Mouse (Mus musculus) neural tube, embryonic 11.5 days (tissue): ENCODE data around the gene Mrps7. TPM values are rescaled to one million over a fixed set of nuclear protein-coding genes. Genes with fewer than 3 reads are reported as not detected.

Experiments used
- ATAC-seq: fragments of 200-750 bp; cut with Nextera tagmentation; 2 replicates; pipeline ENCODE4 v1.8.0; 2017; ENCODE audit warnings: moderate number of reproducible peaks, mild to moderate bottlenecking, moderate TSS enrichment, moderate library complexity; ENCODE audit not compliant: insufficient read depth, low FRiP score, low TSS enrichment
- DNase-seq: peaks from one replicate; pipeline ENCODE4 v3.0.0-alpha.2; 2015; ENCODE audit warnings: low spot score
- H3K27ac ChIP-seq: fragments of 300-500 bp; sonication (generic); 2 replicates; pipeline ENCODE4 v1.5.1; 2014; ENCODE audit warnings: low read depth, mild to moderate bottlenecking, low read length
- H3K27me3 ChIP-seq: fragments of 300-500 bp; sonication (generic); 2 replicates; pipeline ENCODE4 v1.6.1; 2014; ENCODE audit warnings: mild to moderate bottlenecking, low read length, mixed read lengths; ENCODE audit not compliant: control insufficient read depth, insufficient read depth
- H3K36me3 ChIP-seq: fragments of 300-500 bp; sonication (generic); 2 replicates; pipeline ENCODE4 v1.6.1; 2014; ENCODE audit warnings: mild to moderate bottlenecking, low read length, moderate library complexity, mixed read lengths; ENCODE audit not compliant: control insufficient read depth, insufficient read depth
- H3K4me1 ChIP-seq: fragments of 300-500 bp; sonication (generic); 2 replicates; pipeline ENCODE4 v1.6.1; 2014; ENCODE audit warnings: low read length, mixed read lengths; ENCODE audit not compliant: control insufficient read depth, insufficient read depth
- H3K4me2 ChIP-seq: fragments of 300-500 bp; sonication (generic); 2 replicates; pipeline ENCODE4 v1.6.1; 2014; ENCODE audit warnings: low read depth, mild to moderate bottlenecking, moderate library complexity
- H3K4me3 ChIP-seq: fragments of 300-500 bp; sonication (generic); 2 replicates; pipeline ENCODE4 v1.5.1; 2014; ENCODE audit warnings: low read depth, low read length
- H3K9ac ChIP-seq: fragments of 300-500 bp; sonication (generic); 2 replicates; pipeline ENCODE4 v1.6.1; 2014; ENCODE audit warnings: mild to moderate bottlenecking, low read length
- H3K9me3 ChIP-seq: fragments of 300-500 bp; sonication (generic); 2 replicates; pipeline ENCODE4 v1.6.1; 2016; ENCODE audit warnings: low read length; ENCODE audit not compliant: control insufficient read depth
- WGBS: fragments of 180-500 bp; shearing (Covaris S2); extraction: QIAGEN DNeasy Blood & Tissue Kit; methylation state at CpG from one replicate; pipeline ENCODE4 v1.1.7; 2014; 5-methylcytosine and 5-hydroxymethylcytosine counted together
- polyA plus RNA-seq: library from polyadenylated mRNA; unstranded; fragments of >200 nt; fragmentation: Nextera tagmentation; extraction: Ambion mirVana; gene quantifications from 2 replicates; pipeline ENCODE4 v1.2.1, GENCODE M21; 2014

Gene Mrps7
- polyA plus RNA-seq, 1 experiment from 2014 or later: 95.5 TPM

DNA sequence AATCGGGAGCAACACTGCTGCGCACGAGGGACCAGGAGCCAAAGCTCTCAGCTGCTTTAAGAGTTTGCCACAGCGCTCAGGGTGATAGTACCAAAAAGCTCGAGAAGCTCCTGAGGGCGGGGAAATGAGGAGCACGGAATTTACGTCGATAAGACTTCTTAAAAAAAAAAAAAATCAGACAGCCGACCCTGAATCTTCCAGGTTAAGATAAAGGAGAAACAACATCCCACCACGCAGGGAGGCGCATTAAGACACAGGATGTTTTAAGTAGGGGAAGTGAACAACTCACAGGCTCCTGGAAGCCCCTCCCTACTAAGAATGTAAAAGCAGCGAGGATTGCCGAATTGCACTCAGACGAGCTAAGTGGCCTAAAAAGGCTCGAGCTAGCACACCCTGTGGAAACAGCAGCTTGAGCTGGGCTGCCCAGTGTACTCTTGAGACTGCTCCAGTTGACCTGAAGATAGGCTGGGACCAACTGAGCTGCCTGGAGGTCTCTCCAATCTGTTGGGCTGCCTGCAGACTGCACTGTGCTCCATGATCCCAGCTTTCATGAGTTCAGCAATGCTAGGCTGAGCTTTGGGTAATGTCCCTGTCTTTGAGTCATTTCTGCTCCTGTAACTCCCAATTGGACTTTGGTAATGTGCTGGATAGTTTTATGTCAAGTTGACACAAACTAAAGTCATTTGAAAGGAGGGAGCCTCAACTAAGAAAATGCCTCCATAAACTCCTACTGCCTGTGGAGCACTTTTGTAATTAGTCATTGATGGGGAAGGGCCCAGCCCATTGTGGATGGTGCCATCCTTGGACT is 9.6 kb downstream of the Mrps7 start:
- peak; percentile 13 for DNase-seq
- Histone ChIP-seq H3K4me3 (peak overlapping the region; percentile 58), H3K27me3 (no peaks in the 10 kb centered on the region), H3K9me3 (no peaks in the 10 kb centered on the region), H3K4me1 (no peaks in the 10 kb centered on the region; the same call in 1 of the 2 replicates), H3K36me3 (no peaks in the 10 kb centered on the region; the same call in 1 of the 2 replicates), H3K27ac (no peak overlapping the region), H3K4me2 (peak overlapping the region; percentile 91), H3K9ac (peak overlapping the region; percentile 67; the same call in 1 of the 2 replicates)
- 0% methylated on average over 16 of the region's 16 CpGs for WGBS
- no peak for ATAC-seq

DNA sequence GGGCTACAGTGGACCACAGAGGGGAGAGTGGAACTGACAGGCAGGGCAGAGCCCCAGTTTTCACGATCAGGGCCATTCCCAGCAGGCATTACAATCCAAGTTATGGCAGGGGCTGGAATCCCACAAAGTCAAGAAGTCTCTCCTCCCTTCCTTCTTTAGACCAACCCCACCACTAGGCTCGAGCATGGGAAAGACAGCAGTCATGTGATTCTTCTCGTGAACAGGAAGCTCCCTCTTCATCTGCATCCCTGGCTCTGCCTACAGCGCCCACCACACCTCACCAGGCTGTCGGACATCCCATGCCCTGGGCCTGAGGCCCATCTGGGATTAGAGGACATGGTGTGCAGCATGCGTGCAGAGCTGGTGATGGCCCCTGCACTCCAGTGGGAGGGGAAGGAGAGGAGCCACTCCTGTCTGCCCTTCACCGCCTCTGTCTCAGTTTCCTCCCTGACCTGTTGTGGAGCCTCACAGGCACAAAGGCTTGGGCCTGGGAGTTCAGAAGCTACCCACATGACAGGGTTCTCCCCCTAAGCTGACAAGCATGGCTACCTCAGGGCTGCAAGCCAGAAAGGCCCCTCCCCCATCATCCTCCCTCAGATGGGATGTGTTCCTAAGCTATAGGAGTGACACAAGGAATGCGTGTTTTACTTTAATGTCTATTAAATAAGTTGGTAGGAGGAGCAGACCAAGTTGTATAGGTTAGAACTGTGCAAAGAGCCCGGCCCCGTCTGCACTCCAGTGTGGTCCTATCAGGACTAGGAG is 10.8 kb downstream of the Mrps7 start:
- WGBS: 85% methylated on average over 10 of the region's 10 CpGs
- DNase-seq (no peak), ATAC-seq (no peak)
- no peak overlapping the region for H3K4me2 ChIP-seq
- no peaks in the 10 kb centered on the region; the same call in 1 of the 2 replicates for H3K4me1 ChIP-seq
- no peak overlapping the region for H3K27ac ChIP-seq
- H3K4me3 ChIP-seq: no peak overlapping the region
- H3K27me3 ChIP-seq: no peaks in the 10 kb centered on the region
- no peak overlapping the region for H3K9ac ChIP-seq
- no peaks in the 10 kb centered on the region; the same call in 1 of the 2 replicates for H3K36me3 ChIP-seq
- H3K9me3 ChIP-seq: no peaks in the 10 kb centered on the region

DNA sequence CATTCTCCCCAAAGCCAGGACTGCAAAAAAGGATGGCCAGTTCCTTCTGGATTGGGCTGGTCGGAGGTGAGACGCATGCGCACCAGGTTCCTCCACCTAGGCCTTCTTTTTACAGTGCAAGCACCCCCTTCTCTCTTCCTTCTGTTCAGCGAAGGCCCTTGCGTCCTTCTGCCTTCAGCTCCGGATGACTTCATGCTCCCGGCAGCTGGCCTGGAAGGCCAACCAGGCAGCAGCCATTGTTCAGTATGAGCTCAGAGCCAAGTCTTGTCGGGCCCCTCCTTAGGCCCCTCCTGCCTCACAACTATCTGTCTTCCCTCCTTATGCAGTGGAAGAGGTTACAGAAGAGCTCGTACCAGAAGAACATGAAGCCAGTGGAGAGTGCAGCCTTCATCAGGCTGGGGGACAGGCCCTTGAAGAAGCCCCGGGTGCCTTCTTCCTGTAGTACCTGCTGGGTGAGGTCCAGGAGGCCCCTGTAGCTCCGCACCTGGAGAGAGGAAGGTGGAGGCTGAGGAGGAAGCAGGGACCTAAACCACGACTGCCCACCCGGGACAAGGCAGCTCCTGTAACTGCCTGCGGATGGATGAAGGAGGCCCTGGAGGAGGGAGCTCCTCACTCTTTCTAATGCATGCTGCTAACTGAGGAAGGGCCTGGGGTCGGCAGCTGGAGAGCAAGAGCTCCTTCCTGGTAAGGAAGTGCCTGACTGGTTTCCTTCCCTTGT is 11.5 kb downstream of the Mrps7 start:
- H3K4me3 ChIP-seq: no peak overlapping the region
- H3K36me3 ChIP-seq: no peaks in the 10 kb centered on the region; the same call in 1 of the 2 replicates
- ATAC-seq (no peak), DNase-seq (no peak)
- H3K9ac ChIP-seq: no peak overlapping the region
- no peaks in the 10 kb centered on the region for H3K27me3 ChIP-seq
- 87% methylated on average over 15 of the region's 15 CpGs for WGBS
- H3K27ac ChIP-seq: no peak overlapping the region
- H3K4me1 ChIP-seq: no peaks in the 10 kb centered on the region; the same call in 1 of the 2 replicates
- no peak overlapping the region for H3K4me2 ChIP-seq
- H3K9me3 ChIP-seq: no peaks in the 10 kb centered on the region

DNA sequence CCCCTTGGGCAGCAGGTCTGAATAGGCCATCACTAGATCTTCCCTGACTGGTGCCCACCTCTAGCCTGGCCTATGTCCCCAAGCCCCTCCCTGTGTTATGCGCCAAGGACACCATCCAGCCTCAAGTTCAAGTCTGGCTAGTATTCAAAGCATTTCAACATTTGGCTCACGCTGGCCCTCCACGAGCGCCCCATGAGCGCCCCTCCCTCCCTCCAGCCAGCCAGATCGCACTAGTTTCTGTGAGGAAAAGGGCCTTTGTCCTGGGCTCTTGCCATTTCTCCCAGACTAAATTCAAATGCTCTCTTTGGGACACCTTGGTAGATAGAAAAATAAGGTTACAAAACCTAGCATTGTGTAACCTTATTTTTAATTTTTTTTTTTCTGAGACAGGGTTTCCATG is 12.2 kb downstream of the Mrps7 start:
- Histone ChIP-seq H3K27ac (no peak overlapping the region), H3K36me3 (no peaks in the 10 kb centered on the region; the same call in 1 of the 2 replicates), H3K4me3 (no peak overlapping the region), H3K9ac (no peak overlapping the region), H3K27me3 (no peaks in the 10 kb centered on the region), H3K4me1 (no peaks in the 10 kb centered on the region; the same call in 1 of the 2 replicates), H3K9me3 (no peaks in the 10 kb centered on the region), H3K4me2 (no peak overlapping the region)
- DNase-seq: no peak
- no peak for ATAC-seq
- 89% methylated on average over 6 of the region's 6 CpGs for WGBS

DNA sequence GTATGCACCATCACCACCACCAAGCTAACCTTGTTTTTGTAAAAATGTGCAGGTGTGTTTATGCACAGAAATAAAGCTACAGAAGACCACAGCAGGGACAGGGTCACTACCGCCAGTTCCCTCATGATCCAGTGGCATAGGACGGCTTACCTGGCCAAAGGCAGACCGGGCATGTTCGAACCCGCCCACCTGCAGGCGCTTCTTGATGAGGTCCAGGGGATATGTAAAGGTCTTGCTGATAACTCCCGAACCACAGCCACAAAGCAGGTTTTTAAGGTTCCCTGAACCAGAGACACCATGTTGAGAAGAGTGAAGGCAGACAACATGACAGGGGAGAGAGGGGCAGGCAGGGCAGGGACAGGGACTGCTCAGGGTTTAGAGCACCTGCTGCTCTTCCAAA is 12.6 kb downstream of the Mrps7 start:
- 90% methylated on average over 7 of the region's 7 CpGs for WGBS
- H3K27ac ChIP-seq: no peak overlapping the region
- no peak for ATAC-seq

DNA sequence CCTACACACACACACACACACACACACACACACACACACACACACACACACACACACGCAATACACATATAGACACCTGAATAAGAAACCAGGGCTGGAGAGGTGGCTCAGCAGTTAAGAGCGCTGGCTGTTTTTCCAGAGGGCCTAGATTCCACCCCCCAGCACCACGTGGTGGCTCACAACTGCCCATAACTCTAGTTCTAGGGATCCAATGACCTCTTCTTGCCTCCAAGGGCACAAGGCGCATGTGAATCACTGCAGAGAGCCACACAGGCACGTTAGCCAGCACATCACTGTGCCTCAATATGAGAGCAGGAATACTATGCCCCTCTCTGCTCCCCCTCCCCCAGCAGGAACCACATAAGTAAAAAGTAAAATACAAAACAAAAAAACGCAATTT is 13.2 kb downstream of the Mrps7 start:
- H3K9ac ChIP-seq: no peak overlapping the region
- no peaks in the 10 kb centered on the region for H3K9me3 ChIP-seq
- DNase-seq (no peak), ATAC-seq (no peak)
- no peaks in the 10 kb centered on the region; the same call in 1 of the 2 replicates for H3K36me3 ChIP-seq
- 79% methylated on average over 6 of the region's 6 CpGs for WGBS
- H3K27me3 ChIP-seq: no peaks in the 10 kb centered on the region
- H3K27ac ChIP-seq: no peak overlapping the region
- no peak overlapping the region for H3K4me2 ChIP-seq
- H3K4me1 ChIP-seq: no peaks in the 10 kb centered on the region; the same call in 1 of the 2 replicates
- H3K4me3 ChIP-seq: no peak overlapping the region

More for the DNA sequence above, 12.6 kb downstream of the Mrps7 start:
- H3K36me3 ChIP-seq: no peaks in the 10 kb centered on the region; the same call in 1 of the 2 replicates
- no peak overlapping the region for H3K4me3 ChIP-seq
- H3K9me3 ChIP-seq: no peaks in the 10 kb centered on the region
- no peak overlapping the region for H3K9ac ChIP-seq
- no peak for DNase-seq
- H3K4me1 ChIP-seq: no peaks in the 10 kb centered on the region; the same call in 1 of the 2 replicates
- no peak overlapping the region for H3K4me2 ChIP-seq
- no peaks in the 10 kb centered on the region for H3K27me3 ChIP-seq

GRCm38 (mm10) chr11:115618001-115618400 is 14.3 kb downstream of the Mrps7 start:
- H3K27me3 ChIP-seq: no peaks in the 10 kb centered on the region
- H3K4me1 ChIP-seq: no peaks in the 10 kb centered on the region
- no peak overlapping the region for H3K9ac ChIP-seq
- no peak for DNase-seq
- WGBS: 91% methylated on average over 2 of the region's 2 CpGs
- H3K9me3 ChIP-seq: no peaks in the 10 kb centered on the region
- no peak overlapping the region for H3K4me2 ChIP-seq
- peaks cover 2% of the 10 kb centered on the region; the same call in 1 of the 2 replicates for H3K36me3 ChIP-seq
- no peak overlapping the region for H3K4me3 ChIP-seq
- ATAC-seq: no peak
- no peak overlapping the region for H3K27ac ChIP-seq

DNA sequence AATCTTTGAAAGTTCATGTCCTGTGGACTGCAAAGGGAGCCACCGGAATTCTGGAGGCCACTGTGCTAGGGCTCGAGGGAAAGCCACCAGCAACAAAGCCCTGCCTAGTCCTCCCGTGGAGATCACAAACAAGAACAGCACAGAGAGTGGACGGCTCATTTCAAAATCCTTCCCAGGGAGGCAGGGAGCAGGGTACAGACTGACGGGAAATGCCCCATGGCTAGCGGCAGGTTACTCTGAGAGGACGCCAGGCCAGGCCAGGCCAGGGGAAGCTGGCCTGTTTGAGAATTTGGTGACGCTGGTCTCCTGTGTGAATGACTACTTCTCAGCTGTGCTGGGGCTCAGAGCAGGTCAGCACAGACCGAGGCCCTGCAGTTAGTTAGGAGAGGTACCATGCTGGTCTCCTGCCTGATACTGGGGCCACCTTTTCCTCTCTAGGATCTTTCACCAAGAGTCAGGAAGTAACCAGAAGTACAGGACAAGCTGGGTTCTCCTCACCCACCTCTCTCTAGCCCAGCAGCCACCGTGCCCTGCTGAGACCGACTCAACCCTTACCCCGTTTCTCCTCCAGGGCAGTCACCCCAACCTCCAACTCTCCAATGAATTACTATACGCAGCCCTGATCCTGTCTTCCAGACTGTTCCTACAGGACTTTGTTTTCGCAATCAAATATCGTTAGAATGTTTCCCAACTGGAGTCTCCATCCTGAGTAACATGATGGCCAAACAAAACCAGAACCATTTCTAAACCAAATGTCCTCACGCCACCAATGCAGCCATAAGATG is 15.2 kb downstream of the Mrps7 start:
- ATAC-seq (no peak), DNase-seq (no peak)
- 89% methylated on average over 16 of the region's 16 CpGs for WGBS
- no peak overlapping the region for H3K27ac ChIP-seq
- no peak overlapping the region for H3K9ac ChIP-seq
- H3K27me3 ChIP-seq: no peaks in the 10 kb centered on the region
- H3K36me3 ChIP-seq: peaks cover 3% of the 10 kb centered on the region; the same call in 1 of the 2 replicates
- no peaks in the 10 kb centered on the region for H3K4me1 ChIP-seq
- H3K4me2 ChIP-seq: no peak overlapping the region
- no peaks in the 10 kb centered on the region for H3K9me3 ChIP-seq
- no peak overlapping the region for H3K4me3 ChIP-seq
